ENCODE assay signal across 13 mouse cellular contexts in genomic region chr6:39007223-39007622, GRCm38 (mm10).
A peak's percentile ranks its signal among the peaks of the same experiment; 100 is the strongest.
DNase-seq lines count a peak whose midpoint lies in the region; ATAC-seq and TF ChIP-seq lines count a peak whose summit lies in the region.
"Had no signal": no experiment of that assay in that cellular context is flagged by ENCODE, and none has a peak within 500 bp of the region (broad histone marks: within the 10 kb centered on the region; RNA-seq: fewer than 3 reads in every experiment).

No protein-coding gene starts in this region.

- no peaks in the 10 kb centered on the region for H3K4me1 ChIP-seq in liver, embryonic 11.5 days (replicated peaks; ENCODE audit: control insufficient read depth, insufficient read depth, low read length)
- H3K4me1 ChIP-seq in bone marrow macrophage, adult 2 months (ENCODE audit: control insufficient read depth, insufficient read depth, low read length) = peaks cover 38% of the 10 kb centered on the region
- H3K4me1 ChIP-seq in limb, embryonic 12.5 days (replicated peaks) = peaks cover 53% of the 10 kb centered on the region
- peaks cover 24% of the 10 kb centered on the region for H3K4me1 ChIP-seq in forebrain, embryonic 10.5 days

- no peaks in the 10 kb centered on the region for H3K9me3 ChIP-seq in liver, embryonic 11.5 days (ENCODE audit: control insufficient read depth, low read length)
- H3K9me3 ChIP-seq in limb, embryonic 12.5 days = no peaks in the 10 kb centered on the region
- no peaks in the 10 kb centered on the region for H3K9me3 ChIP-seq in forebrain, embryonic 10.5 days
- H3K9me3 ChIP-seq: G1E had no signal

- no peak overlapping the region for H3K4me2 ChIP-seq in liver, embryonic 11.5 days
- H3K4me2 ChIP-seq in limb, embryonic 12.5 days = no peak overlapping the region

- H3K4me3 ChIP-seq in liver, embryonic 11.5 days (ENCODE audit: low read depth, low read length) = no peak overlapping the region
- no peak overlapping the region for H3K4me3 ChIP-seq in bone marrow macrophage, adult 2 months (ENCODE audit: insufficient read depth, low read length)
- H3K4me3 ChIP-seq in limb, embryonic 12.5 days (replicated peaks) = no peak overlapping the region
- H3K4me3 ChIP-seq in forebrain, embryonic 10.5 days = no peak overlapping the region
- H3K4me3 ChIP-seq: heart, adult 2 months had no signal

- WGBS in liver, embryonic 11.5 days = 43% methylated on average over 5 of the region's 5 CpGs
- WGBS in limb, embryonic 12.5 days = 50% methylated on average over 5 of the region's 5 CpGs
- WGBS in forebrain, embryonic 10.5 days = 77% methylated on average over 5 of the region's 5 CpGs

- TF ChIP-seq POLR2A in bone marrow macrophage, adult 2 months (IDR thresholded peaks at IDR 0.05; ENCODE audit: borderline replicate concordance, low read depth, low read length) = no peak

- DNase-seq in liver = peak; percentile 15
- DNase-seq in liver, embryonic 11.5 days (ENCODE audit: low spot score) = no peak
- peak; percentile 8 for DNase-seq in skeletal muscle tissue, adult 2 months (ENCODE audit: low read depth, low spot score)
- no peak for DNase-seq in ovary, adult 18-20 months (ENCODE audit: low spot score)
- no peak for DNase-seq in cerebellum, postnatal 10 days
- DNase-seq in forebrain, embryonic 10.5 days (ENCODE audit: extremely low spot score, low spot score) = no peak
- DNase-seq: adrenal gland, postnatal 25 days; right cerebral cortex, postnatal 4 days had no signal

- no peak overlapping the region for H3K27ac ChIP-seq in liver, embryonic 11.5 days (ENCODE audit: low read depth, low read length)
- H3K27ac ChIP-seq in bone marrow macrophage, adult 2 months (ENCODE audit: insufficient read depth, low read depth, low read length) = peak overlapping the region; percentile 56
- H3K27ac ChIP-seq in limb, embryonic 12.5 days = peak overlapping the region; percentile 60
- H3K27ac ChIP-seq in forebrain, embryonic 10.5 days = no peak overlapping the region
- H3K27ac ChIP-seq: heart, adult 2 months had no signal

- H3K27me3 ChIP-seq in liver, embryonic 11.5 days (replicated peaks; ENCODE audit: control insufficient read depth, insufficient read depth, low read length) = no peaks in the 10 kb centered on the region
- H3K27me3 ChIP-seq in limb, embryonic 12.5 days = no peaks in the 10 kb centered on the region
- H3K27me3 ChIP-seq in forebrain, embryonic 10.5 days (ENCODE audit: poor library complexity, severe bottlenecking) = no peaks in the 10 kb centered on the region

- H3K9ac ChIP-seq in liver, embryonic 11.5 days (ENCODE audit: low read depth, low read length) = no peak overlapping the region
- no peak overlapping the region for H3K9ac ChIP-seq in limb, embryonic 12.5 days (replicated peaks)

- no peak for ATAC-seq in liver, embryonic 11.5 days (replicated peaks; ENCODE audit: low FRiP score)
- no peak for ATAC-seq in limb, embryonic 12.5 days (ENCODE audit: insufficient number of reproducible peaks, insufficient read depth, low FRiP score, low TSS enrichment, low read depth)
- ATAC-seq: inflammation-experienced regulatory T-cells, adult 6 months had no signal

- no peak for TF ChIP-seq CTCF in bone marrow macrophage, adult 2 months (IDR thresholded peaks at IDR 0.05; ENCODE audit: low read depth, low read length)

- no peaks in the 10 kb centered on the region for H3K36me3 ChIP-seq in liver, embryonic 11.5 days (ENCODE audit: control insufficient read depth, insufficient read depth, low read length)
- H3K36me3 ChIP-seq in limb, embryonic 12.5 days = no peaks in the 10 kb centered on the region
- no peaks in the 10 kb centered on the region for H3K36me3 ChIP-seq in forebrain, embryonic 10.5 days (replicated peaks)
- H3K36me3 ChIP-seq: G1E had no signal

Comparison
In these comparisons a context has a peak if more than half of its experiments do, and no peak if none do; other contexts are left out.
1. DNase-seq: peak in liver (single experiment) and skeletal muscle tissue, adult 2 months (single experiment); none in liver, embryonic 11.5 days (single experiment), ovary, adult 18-20 months (single experiment), cerebellum, postnatal 10 days (0 of 2) and forebrain, embryonic 10.5 days (single experiment).
2. H3K27ac ChIP-seq: peak in bone marrow macrophage, adult 2 months (single experiment) and limb, embryonic 12.5 days (single experiment); none in liver, embryonic 11.5 days (single experiment) and forebrain, embryonic 10.5 days (single experiment).